Mouse (Mus musculus) cerebellum, adult 2 months (tissue): ENCODE results near the gene Prim2.

Source experiments
- CTCF ChIP-seq: fragments of 200-500 bp; IDR thresholded peaks from 2 replicates; pipeline ENCODE4 v1.5.1; 2011; ENCODE audit warnings: low read depth, mild to moderate bottlenecking, control low read depth, low read length, moderate library complexity, borderline replicate concordance; ENCODE audit not compliant: insufficient read depth
- POLR2A ChIP-seq: fragments of 200-500 bp; IDR thresholded peaks from 2 replicates; pipeline ENCODE4 v1.6.1; 2011; ENCODE audit warnings: low read length, control low read depth, borderline replicate concordance; ENCODE audit not compliant: insufficient read depth

DNA sequence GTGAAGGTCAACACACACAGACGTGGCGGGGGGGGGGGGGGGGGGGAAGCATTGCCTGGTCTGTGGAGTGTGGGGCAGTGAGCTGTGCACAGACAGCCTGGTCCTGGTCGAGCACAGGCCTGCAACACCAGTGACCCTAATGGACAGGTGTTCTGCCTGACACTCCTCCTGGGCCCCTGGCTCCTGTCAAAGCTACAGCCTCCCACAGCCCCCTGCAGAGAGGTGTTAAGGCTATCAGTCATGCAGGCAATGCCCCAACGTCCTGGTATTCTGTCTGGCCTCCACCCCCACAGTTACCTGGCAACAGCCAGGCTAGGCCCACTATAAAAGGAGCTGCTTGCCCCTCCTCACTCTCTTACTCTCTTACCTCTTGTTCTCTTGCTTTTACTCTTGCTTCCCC lies 10.8 kb upstream of the Prim2 start:
- no peak for TF ChIP-seq CTCF
- no peak for TF ChIP-seq POLR2A
